Mouse (Mus musculus) E14TG2a.4 (cell line): ENCODE measurements around the gene Selenot.

Experiments
- CTCF ChIP-seq: conservative IDR thresholded peaks from 2 replicates; pipeline ENCODE4 v1.5.1; 2014; ENCODE audit warnings: low read length
- POU5F1 ChIP-seq: IDR thresholded peaks from 2 replicates; pipeline ENCODE4 v1.6.1; 2014; ENCODE audit warnings: low read length, borderline replicate concordance

GRCm38 (mm10) chr3:58536573-58536972 is 39.9 kb upstream of the Selenot start:
- TF ChIP-seq CTCF (no peak), POU5F1 (peak; percentile 60; the same call in 1 of the 2 replicates)
